Mouse (Mus musculus): ENCODE measurements around the gene Cadm2. TPM values are rescaled to one million over a fixed set of nuclear protein-coding genes. Genes with fewer than 3 reads are reported as not detected.

Gene Cadm2
- total and polyA plus RNA-seq, 3 experiments = 0.29 to 1.0 (median 0.39) TPM

GRCm38 (mm10) chr16:66936332-66936731 lies 684.4 kb downstream of the Cadm2 start:
- no peak for DNase-seq

- no peak for DNase-seq
These were observed 695.2 kb downstream of the Cadm2 start for GRCm38 (mm10) chr16:66925517-66925916.

GRCm38 (mm10) chr16:66922753-66923152 lies 698.0 kb downstream of the Cadm2 start:
- DNase-seq = peak; percentile 3

GRCm38 (mm10) chr16:66921414-66921915 lies 699.2 kb downstream of the Cadm2 start:
- DNase-seq = no peak

- no peak for DNase-seq
These were observed 700.8 kb downstream of the Cadm2 start for GRCm38 (mm10) chr16:66919889-66920402.

- DNase-seq = no peak
These were observed 718.9 kb downstream of the Cadm2 start for GRCm38 (mm10) chr16:66901801-66902200.

GRCm38 (mm10) chr16:66900664-66901063 lies 720.0 kb downstream of the Cadm2 start:
- no peak for DNase-seq

GRCm38 (mm10) chr16:66892359-66892758 lies 728.3 kb downstream of the Cadm2 start:
- DNase-seq = no peak

- no peak for DNase-seq
These were observed 729.0 kb downstream of the Cadm2 start for GRCm38 (mm10) chr16:66891559-66892247.

GRCm38 (mm10) chr16:66889907-66890306 lies 730.8 kb downstream of the Cadm2 start:
- DNase-seq = no peak

GRCm38 (mm10) chr16:66882597-66882996 lies 738.1 kb downstream of the Cadm2 start:
- no peak for DNase-seq

- DNase-seq = no peak
These were observed 749.5 kb downstream of the Cadm2 start for GRCm38 (mm10) chr16:66871201-66871600.

GRCm38 (mm10) chr16:66851047-66851446 lies 769.7 kb downstream of the Cadm2 start:
- DNase-seq = no peak

GRCm38 (mm10) chr16:66824866-66825265 lies 795.8 kb downstream of the Cadm2 start:
- DNase-seq = no peak

GRCm38 (mm10) chr16:66811495-66811894 lies 809.2 kb downstream of the Cadm2 start:
- DNase-seq = no peak

GRCm38 (mm10) chr16:66798204-66798603 lies 822.5 kb downstream of the Cadm2 start:
- DNase-seq = no peak

GRCm38 (mm10) chr16:66793067-66793466 lies 827.6 kb downstream of the Cadm2 start:
- DNase-seq = no peak

GRCm38 (mm10) chr16:66771883-66772282 lies 848.8 kb downstream of the Cadm2 start:
- DNase-seq = no peak

- DNase-seq = no peak
These were observed 851.2 kb downstream of the Cadm2 start for GRCm38 (mm10) chr16:66769545-66769944.

GRCm38 (mm10) chr16:66768684-66769389 lies 851.9 kb downstream of the Cadm2 start:
- DNase-seq = no peak

- DNase-seq = no peak
These were observed 858.9 kb downstream of the Cadm2 start for GRCm38 (mm10) chr16:66761546-66762473.

GRCm38 (mm10) chr16:66748533-66748932 lies 872.2 kb downstream of the Cadm2 start:
- DNase-seq = no peak
